26 mouse cellular contexts compared by ENCODE assay signal in genomic region chr11:93807205-93807604, GRCm38 (mm10).
"Had no signal": no experiment of that assay in that cellular context is flagged by ENCODE, and none has a peak within 500 bp of the region (broad histone marks: within the 10 kb centered on the region; RNA-seq: fewer than 3 reads in every experiment).

No protein-coding gene starts in this region.

- DNase-seq: gastrocnemius, adult 2 months; gastrocnemius, postnatal 10 days; gastrocnemius, postnatal 25 days; heart, adult 2 months; heart, postnatal 4 days; kidney, adult 18-20 months; kidney, adult 8-10 months; kidney, postnatal 14 days; kidney, postnatal 36 days; layer of hippocampus, adult 9-11 months; layer of hippocampus, postnatal 36 days; left cerebral cortex, postnatal 4 days had no signal

- H3K9me3 ChIP-seq: heart, embryonic 13.5 days; heart, embryonic 15.5 days; hindbrain, embryonic 10.5 days; hindbrain, embryonic 12.5 days; intestine, embryonic 15.5 days; limb, embryonic 13.5 days; limb, embryonic 15.5 days; liver, embryonic 12.5 days had no signal

- H3K36me3 ChIP-seq: heart, embryonic 13.5 days; heart, embryonic 15.5 days; hindbrain, embryonic 10.5 days; hindbrain, embryonic 12.5 days; intestine, embryonic 15.5 days; limb, embryonic 13.5 days; limb, embryonic 15.5 days; liver, embryonic 12.5 days had no signal

- H3K4me1 ChIP-seq: heart, embryonic 13.5 days; heart, embryonic 15.5 days; hindbrain, embryonic 10.5 days; hindbrain, embryonic 12.5 days; intestine, embryonic 15.5 days; limb, embryonic 13.5 days; limb, embryonic 15.5 days; liver, embryonic 12.5 days had no signal

- ATAC-seq: hindbrain, embryonic 16.5 days; inflammation-experienced regulatory T-cells, adult 6 months; intestine, embryonic 15.5 days; intestine, postnatal 0 days; liver, embryonic 12.5 days had no signal

- H3K9ac ChIP-seq: heart, embryonic 13.5 days; heart, embryonic 15.5 days; hindbrain, embryonic 12.5 days; hindbrain, embryonic 14.5 days; intestine, embryonic 15.5 days; limb, embryonic 13.5 days; limb, embryonic 15.5 days; liver, embryonic 12.5 days; liver, embryonic 14.5 days had no signal

- H3K4me3 ChIP-seq: gastrocnemius, adult 2 months; heart, adult 2 months; heart, embryonic 13.5 days; heart, embryonic 15.5 days; hindbrain, embryonic 10.5 days; hindbrain, embryonic 12.5 days; intestine, embryonic 15.5 days; limb, embryonic 13.5 days; limb, embryonic 15.5 days; liver, embryonic 12.5 days had no signal

- H3K27me3 ChIP-seq: heart, embryonic 13.5 days; heart, embryonic 15.5 days; hindbrain, embryonic 12.5 days; intestine, embryonic 15.5 days; limb, embryonic 13.5 days; limb, embryonic 15.5 days; liver, embryonic 12.5 days had no signal

- H3K27ac ChIP-seq: gastrocnemius, adult 2 months; heart, adult 2 months; heart, embryonic 13.5 days; heart, embryonic 15.5 days; hindbrain, embryonic 10.5 days; hindbrain, embryonic 12.5 days; hindbrain, embryonic 14.5 days; intestine, embryonic 15.5 days; kidney, postnatal 0 days; limb, embryonic 13.5 days; limb, embryonic 15.5 days; liver, embryonic 12.5 days; liver, embryonic 14.5 days had no signal
